In genomic region chr15:62503866-62504265, GRCm38 (mm10) we compare ENCODE assay signal across 16 mouse cellular contexts.
"Had no signal": no experiment of that assay in that cellular context is flagged by ENCODE, and none has a peak within 500 bp of the region (broad histone marks: within the 10 kb centered on the region; RNA-seq: fewer than 3 reads in every experiment).

No protein-coding gene starts in this region.

- H3K36me3 ChIP-seq: limb, embryonic 12.5 days; liver, embryonic 13.5 days; lung, embryonic 15.5 days; neural tube, embryonic 12.5 days; stomach, embryonic 15.5 days had no signal

- H3K4me3 ChIP-seq: left cerebral cortex, adult 2 months; limb, embryonic 12.5 days; liver, embryonic 13.5 days; lung, embryonic 15.5 days; neural tube, embryonic 12.5 days; stomach, embryonic 15.5 days had no signal

- H3K9ac ChIP-seq: limb, embryonic 12.5 days; liver, embryonic 13.5 days; liver, postnatal 0 days; lung, embryonic 15.5 days; neural tube, embryonic 12.5 days; stomach, embryonic 15.5 days had no signal

- H3K27me3 ChIP-seq: limb, embryonic 12.5 days; liver, embryonic 13.5 days; lung, embryonic 15.5 days; neural tube, embryonic 12.5 days; stomach, embryonic 15.5 days had no signal

- ATAC-seq: liver, postnatal 0 days had no signal

- H3K9me3 ChIP-seq: limb, embryonic 12.5 days; liver, embryonic 13.5 days; lung, embryonic 15.5 days; neural tube, embryonic 12.5 days; stomach, embryonic 15.5 days had no signal

- H3K4me1 ChIP-seq: liver, embryonic 13.5 days; lung, embryonic 15.5 days; neural tube, embryonic 12.5 days; stomach, embryonic 15.5 days had no signal

- H3K27ac ChIP-seq: left cerebral cortex, adult 2 months; limb, embryonic 12.5 days; liver, embryonic 13.5 days; lung, embryonic 15.5 days; macrophage; neural tube, embryonic 12.5 days; stomach, embryonic 15.5 days had no signal

- H3K4me2 ChIP-seq: limb, embryonic 12.5 days; liver, embryonic 13.5 days; lung, embryonic 15.5 days; neural tube, embryonic 12.5 days; stomach, embryonic 15.5 days had no signal

- DNase-seq: kidney, adult 8-10 months; kidney, postnatal 25 days; liver; liver, embryonic 13.5 days; liver, postnatal 0 days; lung, postnatal 14 days; midbrain, embryonic 14.5 days; retina, postnatal 1 day; thymus, adult 2 months; thymus, postnatal 25 days had no signal
